Mouse (Mus musculus) heart, embryonic 11.5 days (tissue): ENCODE measurements around the gene Tgfb3. TPM values are rescaled to one million over a fixed set of nuclear protein-coding genes. Genes with fewer than 3 reads are reported as not detected.

ENCODE experiments used
- ATAC-seq: fragments of 200-750 bp; cut with Nextera tagmentation; replicated peaks from 2 replicates; pipeline ENCODE4 v1.8.0; 2017; ENCODE audit warnings: moderate library complexity; ENCODE audit not compliant: insufficient number of reproducible peaks, low FRiP score, low TSS enrichment
- H3K27ac ChIP-seq: fragments of 300-500 bp; sonication (generic); 2 replicates; pipeline ENCODE4 v1.5.1; 2014; ENCODE audit warnings: mild to moderate bottlenecking, low read depth, low read length
- H3K27me3 ChIP-seq: fragments of 300-500 bp; sonication (generic); 2 replicates; pipeline ENCODE4 v1.6.1; 2014; ENCODE audit warnings: mild to moderate bottlenecking, low read length, mixed read lengths; ENCODE audit not compliant: control insufficient read depth, insufficient read depth
- H3K36me3 ChIP-seq: fragments of 300-500 bp; sonication (generic); 2 replicates; pipeline ENCODE4 v1.6.1; 2014; ENCODE audit warnings: mild to moderate bottlenecking, low read length, moderate library complexity, mixed read lengths; ENCODE audit not compliant: control insufficient read depth, insufficient read depth
- H3K4me1 ChIP-seq: fragments of 300-500 bp; sonication (generic); 2 replicates; pipeline ENCODE4 v1.6.1; 2014; ENCODE audit warnings: low read length; ENCODE audit not compliant: control insufficient read depth, insufficient read depth
- H3K4me2 ChIP-seq: fragments of 300-500 bp; sonication (generic); 2 replicates; pipeline ENCODE4 v1.6.1; 2014; ENCODE audit warnings: mild to moderate bottlenecking, moderate library complexity
- H3K4me3 ChIP-seq: fragments of 300-500 bp; sonication (generic); 2 replicates; pipeline ENCODE4 v1.5.1; 2014; ENCODE audit warnings: low read depth, low read length
- H3K9ac ChIP-seq: fragments of 300-500 bp; sonication (generic); 2 replicates; pipeline ENCODE4 v1.6.1; 2014; ENCODE audit warnings: mild to moderate bottlenecking, low read depth, low read length, moderate library complexity
- H3K9me3 ChIP-seq: fragments of 300-500 bp; sonication (generic); replicated peaks from 2 replicates; pipeline ENCODE4 v1.6.1; 2016; ENCODE audit warnings: low read length; ENCODE audit not compliant: control insufficient read depth
- WGBS: fragments of 180-500 bp; shearing (Covaris S2); extraction: QIAGEN DNeasy Blood & Tissue Kit; methylation state at CpG from one replicate; pipeline ENCODE4 v1.1.7; 2014; ENCODE audit not compliant: insufficient replicate concordance; 5-methylcytosine and 5-hydroxymethylcytosine counted together
- polyA plus RNA-seq: library from polyadenylated mRNA; unstranded; fragments of >200 nt; fragmentation: Nextera tagmentation; extraction: Ambion mirVana; gene quantifications from 2 replicates; pipeline ENCODE4 v1.2.1, GENCODE M21; 2014

Tgfb3 gene
- polyA plus RNA-seq, 1 experiment from 2014 or later, result 9.2 TPM

GRCm38 (mm10) chr12:86055306-86055705 is 23.5 kb downstream of the Tgfb3 start:
- no peak overlapping the region for H3K27ac ChIP-seq
- no peak overlapping the region for H3K4me2 ChIP-seq
- no peak for ATAC-seq
- H3K4me3 ChIP-seq, result no peak overlapping the region
- no peak overlapping the region for H3K9ac ChIP-seq
- H3K36me3 ChIP-seq, result 0 out of 2 replicates have a peak, but pooled peaks cover 3% of the 10 kb centered on the region
- WGBS, result 93% methylated on average over 2 of the region's 2 CpGs
- no peaks in the 10 kb centered on the region for H3K4me1 ChIP-seq
- H3K27me3 ChIP-seq, result no peaks in the 10 kb centered on the region
- no peaks in the 10 kb centered on the region for H3K9me3 ChIP-seq

GRCm38 (mm10) chr12:86051477-86051876 is 27.4 kb downstream of the Tgfb3 start:
- Histone ChIP-seq H3K9ac (no peak overlapping the region), H3K4me3 (no peak overlapping the region), H3K27ac (no peak overlapping the region), H3K4me2 (no peak overlapping the region), H3K27me3 (no peaks in the 10 kb centered on the region), H3K9me3 (no peaks in the 10 kb centered on the region), H3K4me1 (no peaks in the 10 kb centered on the region), H3K36me3 (0 out of 2 replicates have a peak, but pooled peaks cover 2% of the 10 kb centered on the region)
- 82% methylated on average over 5 of the region's 5 CpGs for WGBS
- no peak for ATAC-seq

GRCm38 (mm10) chr12:86049813-86050212 is 29.0 kb downstream of the Tgfb3 start:
- Histone ChIP-seq H3K9ac (no peak overlapping the region), H3K27me3 (no peaks in the 10 kb centered on the region), H3K36me3 (no peaks in the 10 kb centered on the region), H3K4me1 (no peaks in the 10 kb centered on the region), H3K4me3 (no peak overlapping the region), H3K27ac (no peak overlapping the region), H3K9me3 (no peaks in the 10 kb centered on the region), H3K4me2 (no peak overlapping the region)
- no peak for ATAC-seq
- WGBS, result 76% methylated on average over 6 of the region's 6 CpGs

GRCm38 (mm10) chr12:86047376-86047775 is 31.5 kb downstream of the Tgfb3 start:
- no peak overlapping the region for H3K9ac ChIP-seq
- 83% methylated on average over 8 of the region's 8 CpGs for WGBS
- H3K4me2 ChIP-seq, result no peak overlapping the region
- H3K27ac ChIP-seq, result no peak overlapping the region
- H3K36me3 ChIP-seq, result peaks cover 4% of the 10 kb centered on the region; the same call in 1 of the 2 replicates
- peaks cover 3% of the 10 kb centered on the region; the same call in 1 of the 2 replicates for H3K9me3 ChIP-seq
- ATAC-seq, result no peak
- H3K4me3 ChIP-seq, result no peak overlapping the region
- H3K4me1 ChIP-seq, result no peaks in the 10 kb centered on the region
- H3K27me3 ChIP-seq, result no peaks in the 10 kb centered on the region

GRCm38 (mm10) chr12:86046776-86047175 is 32.1 kb downstream of the Tgfb3 start:
- H3K9ac ChIP-seq, result no peak overlapping the region

GRCm38 (mm10) chr12:86046141-86046540 is 32.7 kb downstream of the Tgfb3 start:
- no peak overlapping the region for H3K27ac ChIP-seq
- no peak for ATAC-seq
- WGBS, result 82% methylated on average over 5 of the region's 5 CpGs
- H3K4me3 ChIP-seq, result no peak overlapping the region
- no peak overlapping the region for H3K4me2 ChIP-seq
- H3K4me1 ChIP-seq, result no peaks in the 10 kb centered on the region
- peaks cover 3% of the 10 kb centered on the region; the same call in 1 of the 2 replicates for H3K9me3 ChIP-seq
- H3K36me3 ChIP-seq, result peaks cover 4% of the 10 kb centered on the region; the same call in 1 of the 2 replicates
- no peak overlapping the region for H3K9ac ChIP-seq
- no peaks in the 10 kb centered on the region for H3K27me3 ChIP-seq

More at GRCm38 (mm10) chr12:86046776-86047175, 32.1 kb downstream of the Tgfb3 start:
- peaks cover 4% of the 10 kb centered on the region; the same call in 1 of the 2 replicates for H3K36me3 ChIP-seq
- no peaks in the 10 kb centered on the region for H3K4me1 ChIP-seq
- H3K27ac ChIP-seq, result no peak overlapping the region
- no peak overlapping the region for H3K4me2 ChIP-seq
- no peaks in the 10 kb centered on the region for H3K27me3 ChIP-seq
- 79% methylated on average over 2 of the region's 2 CpGs for WGBS
- no peak for ATAC-seq
- peaks cover 3% of the 10 kb centered on the region; the same call in 1 of the 2 replicates for H3K9me3 ChIP-seq
- no peak overlapping the region for H3K4me3 ChIP-seq

GRCm38 (mm10) chr12:86039751-86040150 is 39.1 kb downstream of the Tgfb3 start:
- Histone ChIP-seq H3K36me3 (peaks cover 4% of the 10 kb centered on the region; the same call in 1 of the 2 replicates), H3K4me1 (peaks cover 25% of the 10 kb centered on the region), H3K4me2 (no peak overlapping the region), H3K4me3 (no peak overlapping the region), H3K9ac (no peak overlapping the region), H3K9me3 (peaks cover 3% of the 10 kb centered on the region; the same call in 1 of the 2 replicates), H3K27ac (no peak overlapping the region), H3K27me3 (no peaks in the 10 kb centered on the region)
- 70% methylated on average over 6 of the region's 6 CpGs for WGBS
- ATAC-seq, result no peak

GRCm38 (mm10) chr12:86039078-86039477 is 39.8 kb downstream of the Tgfb3 start:
- Histone ChIP-seq H3K36me3 (peaks cover 4% of the 10 kb centered on the region; the same call in 1 of the 2 replicates), H3K27me3 (no peaks in the 10 kb centered on the region), H3K27ac (no peak overlapping the region), H3K9ac (no peak overlapping the region), H3K4me2 (no peak overlapping the region), H3K4me1 (peaks cover 27% of the 10 kb centered on the region), H3K4me3 (no peak overlapping the region), H3K9me3 (peaks cover 3% of the 10 kb centered on the region; the same call in 1 of the 2 replicates)
- WGBS, result 86% methylated on average over 5 of the region's 5 CpGs
- no peak; the same call in 1 of the 2 replicates for ATAC-seq
